Mouse (Mus musculus): Measurements from ENCODE around the gene Mical3. TPM values are rescaled to one million over a fixed set of nuclear protein-coding genes. Genes with fewer than 3 reads are reported as not detected.

Gene Mical3
- polyA plus RNA-seq (2011; ENCODE audit: insufficient read length, low read depth, missing spikeins), result 19.1 and 19.5 TPM in 2 replicates

DNA sequence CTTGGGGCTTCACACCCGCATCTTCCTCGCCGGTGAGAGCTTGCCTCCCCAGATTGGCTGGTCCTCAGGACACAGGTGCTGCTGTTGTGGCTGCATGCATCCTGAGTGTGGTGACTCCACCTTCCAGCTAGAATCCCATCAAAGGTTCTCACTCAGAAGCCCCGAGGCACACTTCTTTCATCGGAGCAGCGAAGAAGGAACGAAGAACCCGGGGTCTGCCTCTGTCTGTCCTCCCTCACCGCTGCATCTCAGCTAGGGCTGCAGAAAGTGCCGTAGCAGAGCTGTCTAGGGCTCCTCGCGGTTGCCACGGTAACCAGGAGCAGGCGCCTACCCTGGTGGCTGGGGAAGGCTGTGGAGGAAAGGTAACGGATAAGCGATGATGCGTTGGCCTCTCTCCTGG lies at the start of gene Mical3:
Gene Mical3, minus strand, starts transcription at position 227 of the 400 bp plus-strand sequence.
- Histone ChIP-seq H3K4me1 (ENCODE audit: control insufficient read depth, insufficient read depth, low read length) (no peaks in the 10 kb centered on the region; the same call in 1 of the 2 replicates), H3K27ac (ENCODE audit: insufficient read depth, low read length) (no peak within 1 kb of the TSS), H3K4me3 (ENCODE audit: insufficient read depth, low read length) (peak within 1 kb of the TSS; percentile 30)
- TF ChIP-seq POLR2A (IDR thresholded peaks at IDR 0.05; ENCODE audit: low read depth, low read length) (no peak), CTCF (IDR thresholded peaks at IDR 0.05; ENCODE audit: borderline replicate concordance, insufficient read depth, low read length) (no peak)

GRCm38 (mm10) chr6:121179846-121180245 lies 49.0 kb upstream of the Mical3 start:
- Histone ChIP-seq H3K27ac (ENCODE audit: insufficient read depth, low read length) (no peak overlapping the region), H3K4me3 (ENCODE audit: insufficient read depth, low read length) (no peak overlapping the region), H3K4me1 (ENCODE audit: control insufficient read depth, insufficient read depth, low read length) (no peaks in the 10 kb centered on the region)
- TF ChIP-seq CTCF (IDR thresholded peaks at IDR 0.05; ENCODE audit: borderline replicate concordance, insufficient read depth, low read length), result no peak
- TF ChIP-seq POLR2A (IDR thresholded peaks at IDR 0.05; ENCODE audit: low read depth, low read length), result no peak

DNA sequence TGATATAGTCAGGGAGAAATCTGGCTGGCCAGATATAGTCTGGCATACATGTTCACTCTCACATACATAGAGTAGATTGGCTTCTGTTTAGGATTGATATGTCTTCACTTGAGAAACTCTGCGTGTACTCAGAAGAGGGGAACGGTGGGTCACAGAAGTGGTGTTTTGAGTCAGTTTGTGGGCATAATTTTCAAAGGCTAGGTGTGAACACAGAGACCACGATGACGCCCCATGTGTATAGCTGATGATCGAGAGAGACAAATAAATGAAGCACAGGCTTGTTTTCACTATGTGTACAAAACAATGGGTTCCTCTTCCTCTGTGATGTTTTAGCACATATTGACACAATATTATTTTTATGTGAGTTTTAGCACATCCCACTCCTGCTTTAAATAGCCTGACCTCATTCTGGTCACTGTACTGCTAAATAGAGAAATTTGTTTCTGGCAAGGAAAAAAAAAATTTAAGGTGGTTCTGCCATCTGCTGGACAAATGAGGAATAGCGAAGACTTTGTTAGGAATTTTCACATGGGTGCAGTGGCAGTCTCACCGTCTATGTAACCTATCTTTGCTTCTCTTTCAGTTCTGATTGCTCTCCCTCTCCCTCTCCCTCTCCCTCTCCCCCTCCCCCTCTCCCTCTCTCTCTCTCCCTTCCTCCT lies 48.0 kb upstream of the Mical3 start:
- Histone ChIP-seq H3K4me1 (ENCODE audit: control insufficient read depth, insufficient read depth, low read length) (no peaks in the 10 kb centered on the region), H3K27ac (ENCODE audit: insufficient read depth, low read length) (no peak overlapping the region), H3K4me3 (ENCODE audit: insufficient read depth, low read length) (no peak overlapping the region)
- TF ChIP-seq CTCF (IDR thresholded peaks at IDR 0.05; ENCODE audit: borderline replicate concordance, insufficient read depth, low read length) (no peak), POLR2A (IDR thresholded peaks at IDR 0.05; ENCODE audit: low read depth, low read length) (no peak)

DNA sequence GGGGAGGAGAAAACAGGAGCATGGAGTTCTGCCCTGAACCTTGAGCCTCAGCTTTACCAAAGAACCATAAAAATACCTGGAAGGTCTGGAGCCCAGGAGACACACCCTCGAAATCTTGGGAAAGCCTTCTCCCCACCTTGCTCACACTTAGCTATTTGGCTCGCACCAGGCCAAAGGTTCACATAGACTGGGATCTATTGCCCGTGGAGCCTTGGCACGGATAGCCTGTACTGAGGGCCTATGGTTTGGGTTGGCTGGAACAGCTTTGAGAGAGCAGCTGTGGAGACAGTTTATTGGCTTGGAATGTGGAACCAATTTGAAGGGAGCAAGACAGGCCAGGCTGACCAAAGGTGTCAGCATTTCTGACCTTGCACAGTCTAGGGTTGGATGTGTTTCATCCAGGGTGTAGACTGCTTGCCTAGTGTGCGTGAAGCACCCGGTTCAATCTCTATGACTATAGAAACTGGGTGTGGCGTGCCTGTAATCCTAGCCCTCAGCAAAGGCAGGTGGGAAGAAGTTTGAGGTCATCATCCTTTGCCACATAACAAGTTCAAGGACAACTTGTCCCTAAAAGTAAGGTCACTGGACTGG lies 46.4 kb upstream of the Mical3 start:
- TF ChIP-seq CTCF (IDR thresholded peaks at IDR 0.05; ENCODE audit: borderline replicate concordance, insufficient read depth, low read length), result no peak
- no peak for TF ChIP-seq POLR2A (IDR thresholded peaks at IDR 0.05; ENCODE audit: low read depth, low read length)
- H3K4me1 ChIP-seq (ENCODE audit: control insufficient read depth, insufficient read depth, low read length), result no peaks in the 10 kb centered on the region

GRCm38 (mm10) chr6:121176731-121177098 lies 45.9 kb upstream of the Mical3 start:
- no peak overlapping the region for H3K27ac ChIP-seq (ENCODE audit: insufficient read depth, low read length)
- H3K4me1 ChIP-seq (ENCODE audit: control insufficient read depth, insufficient read depth, low read length), result no peaks in the 10 kb centered on the region
- H3K4me3 ChIP-seq (ENCODE audit: insufficient read depth, low read length), result no peak overlapping the region
- no peak for TF ChIP-seq POLR2A (IDR thresholded peaks at IDR 0.05; ENCODE audit: low read depth, low read length)
- no peak for TF ChIP-seq CTCF (IDR thresholded peaks at IDR 0.05; ENCODE audit: borderline replicate concordance, insufficient read depth, low read length)

More for the DNA sequence above, 46.4 kb upstream of the Mical3 start:
- no peak overlapping the region for H3K4me3 ChIP-seq (ENCODE audit: insufficient read depth, low read length)
- H3K27ac ChIP-seq (ENCODE audit: insufficient read depth, low read length), result no peak overlapping the region

DNA sequence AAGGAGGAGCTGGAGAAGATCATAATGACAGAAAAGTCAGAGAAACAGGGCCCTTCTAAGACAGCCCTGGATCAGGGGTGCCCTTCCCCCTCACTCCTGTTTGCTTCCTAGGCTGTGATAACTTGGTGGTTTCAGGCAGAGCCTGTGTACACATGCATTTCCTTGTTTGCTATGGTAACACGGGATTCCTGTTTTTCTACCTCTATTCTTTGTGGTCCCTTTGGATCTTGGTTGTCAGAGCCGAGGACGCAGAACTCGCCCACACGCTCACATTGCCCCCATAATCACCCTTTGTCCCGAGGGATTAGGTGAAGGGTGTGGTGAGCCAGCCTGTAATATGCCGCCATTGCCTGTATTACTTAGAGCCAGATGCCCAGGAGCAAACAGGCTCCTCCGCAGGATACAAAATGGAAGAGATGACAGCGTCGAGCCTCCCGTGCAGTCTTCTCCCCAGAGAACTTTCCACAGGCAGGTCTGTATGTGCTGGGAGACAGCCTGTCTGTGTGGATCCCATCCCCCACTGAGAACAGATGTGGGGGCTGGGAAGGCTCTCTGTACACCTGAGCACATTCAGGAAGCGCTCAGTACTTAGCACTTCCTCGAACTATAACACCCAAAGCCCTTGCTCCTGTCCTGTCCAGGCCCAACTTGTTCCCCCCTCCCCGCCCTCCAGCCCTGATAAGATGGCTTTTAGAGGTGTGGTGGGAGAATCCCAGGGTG lies 45.4 kb upstream of the Mical3 start:
- TF ChIP-seq POLR2A (IDR thresholded peaks at IDR 0.05; ENCODE audit: low read depth, low read length) (no peak), CTCF (IDR thresholded peaks at IDR 0.05; ENCODE audit: borderline replicate concordance, insufficient read depth, low read length) (no peak)
- no peak overlapping the region for H3K4me3 ChIP-seq (ENCODE audit: insufficient read depth, low read length)
- H3K27ac ChIP-seq (ENCODE audit: insufficient read depth, low read length), result no peak overlapping the region
- H3K4me1 ChIP-seq (ENCODE audit: control insufficient read depth, insufficient read depth, low read length), result no peaks in the 10 kb centered on the region

DNA sequence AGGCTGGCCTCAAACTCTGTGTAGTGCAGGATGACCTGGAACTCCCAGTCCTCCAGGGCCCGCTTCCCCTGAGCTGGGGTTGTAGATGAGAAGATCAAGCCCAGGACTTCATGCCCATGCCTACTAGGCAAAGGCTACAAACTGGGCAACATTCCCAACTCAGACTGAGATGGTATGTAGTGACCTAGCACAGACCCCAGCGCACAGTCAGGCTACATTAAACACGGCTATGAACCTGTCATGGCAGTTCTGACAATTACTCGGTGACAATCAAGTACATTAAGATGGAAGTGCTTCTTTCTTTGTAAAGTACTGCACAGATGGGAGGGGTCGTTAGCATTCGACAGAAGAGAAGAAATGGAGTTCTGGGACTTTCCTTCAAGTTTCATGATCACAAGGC lies 44.0 kb upstream of the Mical3 start:
- H3K4me1 ChIP-seq (ENCODE audit: control insufficient read depth, insufficient read depth, low read length), result no peaks in the 10 kb centered on the region
- H3K27ac ChIP-seq (ENCODE audit: insufficient read depth, low read length), result no peak overlapping the region
- no peak overlapping the region for H3K4me3 ChIP-seq (ENCODE audit: insufficient read depth, low read length)
- no peak for TF ChIP-seq CTCF (IDR thresholded peaks at IDR 0.05; ENCODE audit: borderline replicate concordance, insufficient read depth, low read length)
- TF ChIP-seq POLR2A (IDR thresholded peaks at IDR 0.05; ENCODE audit: low read depth, low read length), result no peak

GRCm38 (mm10) chr6:121173471-121173870 lies 42.7 kb upstream of the Mical3 start:
- H3K4me1 ChIP-seq (ENCODE audit: control insufficient read depth, insufficient read depth, low read length), result no peaks in the 10 kb centered on the region
- H3K27ac ChIP-seq (ENCODE audit: insufficient read depth, low read length), result no peak overlapping the region
- TF ChIP-seq CTCF (IDR thresholded peaks at IDR 0.05; ENCODE audit: borderline replicate concordance, insufficient read depth, low read length) (no peak), POLR2A (IDR thresholded peaks at IDR 0.05; ENCODE audit: low read depth, low read length) (no peak)
- no peak overlapping the region for H3K4me3 ChIP-seq (ENCODE audit: insufficient read depth, low read length)

DNA sequence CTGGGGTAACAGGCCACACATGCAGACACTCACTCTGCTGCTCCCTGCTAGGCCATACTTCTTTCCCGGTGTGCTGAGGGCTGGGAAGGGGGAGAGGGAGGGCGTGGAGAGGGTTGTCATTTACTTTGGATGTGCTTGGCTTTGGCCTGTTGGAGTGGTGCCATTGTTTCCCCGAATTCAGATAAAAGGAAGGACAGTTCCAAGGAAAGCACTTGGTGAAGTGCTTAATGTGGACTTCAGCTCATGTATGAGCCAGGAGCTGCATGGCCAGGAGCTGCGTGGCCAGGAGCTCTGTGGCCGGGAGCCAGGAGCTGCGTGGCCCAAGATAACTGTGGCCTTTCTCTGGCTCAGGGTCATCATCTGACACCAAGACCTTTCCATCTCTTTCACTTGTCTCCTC lies 40.3 kb upstream of the Mical3 start:
- no peak overlapping the region for H3K27ac ChIP-seq (ENCODE audit: insufficient read depth, low read length)
- no peak overlapping the region for H3K4me3 ChIP-seq (ENCODE audit: insufficient read depth, low read length)
- no peaks in the 10 kb centered on the region for H3K4me1 ChIP-seq (ENCODE audit: control insufficient read depth, insufficient read depth, low read length)
- no peak for TF ChIP-seq POLR2A (IDR thresholded peaks at IDR 0.05; ENCODE audit: low read depth, low read length)
- no peak for TF ChIP-seq CTCF (IDR thresholded peaks at IDR 0.05; ENCODE audit: borderline replicate concordance, insufficient read depth, low read length)
